Mouse (Mus musculus) liver, embryonic 14.5 days (tissue): ENCODE results near the gene Psapl1.

ENCODE experiments used
- CTCF ChIP-seq: IDR thresholded peaks from 2 replicates; pipeline ENCODE4 v1.5.1; 2016; ENCODE audit warnings: antibody characterized with exemption, low read depth, control low read depth
- EP300 ChIP-seq: IDR thresholded peaks from 2 replicates; pipeline ENCODE4 v1.6.1; 2016; ENCODE audit warnings: antibody characterized with exemption, low read depth

DNA sequence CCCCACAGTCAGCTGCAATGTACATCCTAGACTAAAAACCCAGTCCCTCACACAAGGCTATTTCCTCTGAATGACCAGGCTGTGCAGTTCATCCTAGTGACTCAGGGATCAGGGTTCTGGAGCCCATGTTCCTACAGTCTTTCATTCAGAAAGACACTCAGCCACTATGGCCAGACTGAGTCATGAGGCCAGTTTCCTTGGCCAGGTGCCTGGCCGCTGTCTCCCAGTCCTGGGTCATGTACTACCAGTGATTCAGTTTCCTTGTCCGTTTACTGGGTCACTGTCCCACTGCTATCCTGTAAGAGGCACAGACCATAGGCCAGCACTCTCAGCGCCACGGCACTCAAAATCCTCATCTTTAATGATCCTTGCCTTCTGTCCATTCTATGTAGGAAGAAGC, 15.5 kb upstream of the Psapl1 start:
- TF ChIP-seq CTCF, result no peak
- TF ChIP-seq EP300, result no peak
